Mouse (Mus musculus): Measurements from ENCODE around the gene Cyp26c1.

- TF ChIP-seq CTCF (IDR thresholded peaks at IDR 0.05; ENCODE audit: extremely low read depth, insufficient read depth, low read length) (no peak), POLR2A (IDR thresholded peaks at IDR 0.05; ENCODE audit: extremely low read depth, insufficient read depth, low read length) (no peak)
These were observed 33.8 kb downstream of the Cyp26c1 start for GRCm38 (mm10) chr19:37719166-37719565.
